Mouse (Mus musculus): ENCODE data around the gene Cyp4f18. TPM values are rescaled to one million over a fixed set of nuclear protein-coding genes. Genes with fewer than 3 reads are reported as not detected.
"Not testable (repeated sequence)": the region's sequence is repeated elsewhere in the genome, so short reads cannot be mapped to it uniquely, and the experiment has no call there.

Gene Cyp4f18
- polyA plus RNA-seq, 1 experiment from 2014 or later: 0.63 TPM

GRCm38 (mm10) chr8:71968636-71969035 lies 40.8 kb downstream of the Cyp4f18 start:
- no peaks in the 10 kb centered on the region for H3K4me1 ChIP-seq
- H3K9ac ChIP-seq (replicated peaks): no peak overlapping the region
- H3K27me3 ChIP-seq: no peaks in the 10 kb centered on the region
- H3K4me3 ChIP-seq: no peak overlapping the region
- 96% methylated on average over 6 of the region's 6 CpGs for WGBS
- H3K9me3 ChIP-seq: peaks cover 4% of the 10 kb centered on the region; the same call in 1 of the 2 replicates
- no peak overlapping the region for H3K27ac ChIP-seq (replicated peaks)
- H3K4me2 ChIP-seq (replicated peaks): no peak overlapping the region
- ATAC-seq (ENCODE audit: low FRiP score, low read depth): no peak
- H3K36me3 ChIP-seq: peaks cover 62% of the 10 kb centered on the region

GRCm38 (mm10) chr8:71968100-71968499 lies 41.3 kb downstream of the Cyp4f18 start:
- 92% methylated on average over 6 of the region's 6 CpGs for WGBS
- Histone ChIP-seq H3K4me2 (replicated peaks) (no peak overlapping the region), H3K9ac (replicated peaks) (no peak overlapping the region), H3K4me1 (no peaks in the 10 kb centered on the region), H3K27ac (replicated peaks) (no peak overlapping the region), H3K36me3 (peaks cover 62% of the 10 kb centered on the region), H3K27me3 (no peaks in the 10 kb centered on the region), H3K4me3 (no peak overlapping the region), H3K9me3 (peaks cover 4% of the 10 kb centered on the region; the same call in 1 of the 2 replicates)
- no peak for ATAC-seq (ENCODE audit: low FRiP score, low read depth)

GRCm38 (mm10) chr8:71967261-71967660 lies 42.2 kb downstream of the Cyp4f18 start:
- no peak for ATAC-seq (ENCODE audit: low FRiP score, low read depth)
- Histone ChIP-seq H3K9me3 (peaks cover 4% of the 10 kb centered on the region; the same call in 1 of the 2 replicates), H3K4me2 (replicated peaks) (no peak overlapping the region), H3K27ac (replicated peaks) (no peak overlapping the region), H3K4me1 (no peaks in the 10 kb centered on the region), H3K4me3 (no peak overlapping the region), H3K36me3 (peaks cover 62% of the 10 kb centered on the region), H3K9ac (replicated peaks) (no peak overlapping the region), H3K27me3 (no peaks in the 10 kb centered on the region)
- WGBS: 99% methylated on average over 5 of the region's 5 CpGs

- H3K27me3 ChIP-seq: no peaks in the 10 kb centered on the region
- H3K9me3 ChIP-seq: peaks cover 4% of the 10 kb centered on the region; the same call in 1 of the 2 replicates
- no peak overlapping the region for H3K4me3 ChIP-seq
- no peaks in the 10 kb centered on the region for H3K4me1 ChIP-seq
- H3K36me3 ChIP-seq: peaks cover 67% of the 10 kb centered on the region
- no peak for ATAC-seq (ENCODE audit: low FRiP score, low read depth)
- no peak overlapping the region for H3K4me2 ChIP-seq (replicated peaks)
- no peak overlapping the region for H3K27ac ChIP-seq (replicated peaks)
- H3K9ac ChIP-seq (replicated peaks): no peak overlapping the region
Measured at GRCm38 (mm10) chr8:71966411-71966810, 43.0 kb downstream of the Cyp4f18 start.

DNA sequence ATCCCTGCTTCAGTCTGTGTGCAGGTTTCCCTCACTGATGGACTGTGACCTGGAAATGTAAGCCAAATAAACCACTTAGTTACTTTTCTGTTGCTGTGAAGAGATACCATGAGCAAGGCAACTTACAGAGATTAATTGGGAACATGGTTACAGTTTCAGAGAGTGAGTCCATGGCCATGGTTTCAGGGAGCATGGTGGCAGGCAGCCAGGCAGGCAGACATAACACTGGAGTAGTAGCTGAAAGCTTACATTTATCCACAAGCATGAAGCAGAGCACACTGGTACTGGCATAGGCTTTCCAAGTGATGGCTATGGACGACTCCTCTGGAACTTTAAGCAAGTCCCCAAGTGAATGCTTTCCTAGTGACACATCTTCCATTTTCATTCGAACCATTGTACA lies 44.3 kb downstream of the Cyp4f18 start:
- Histone ChIP-seq H3K4me1 (no peaks in the 10 kb centered on the region), H3K4me3 (no peak overlapping the region), H3K4me2 (replicated peaks) (no peak overlapping the region), H3K27ac (replicated peaks) (no peak overlapping the region), H3K27me3 (no peaks in the 10 kb centered on the region), H3K9ac (replicated peaks) (no peak overlapping the region), H3K9me3 (peaks cover 4% of the 10 kb centered on the region; the same call in 1 of the 2 replicates), H3K36me3 (peaks cover 67% of the 10 kb centered on the region)
- ATAC-seq (ENCODE audit: low FRiP score, low read depth): no peak
- WGBS: 96% methylated on average over 2 of the region's 2 CpGs

- 91% methylated on average over 3 of the region's 3 CpGs for WGBS
- no peak overlapping the region for H3K27ac ChIP-seq (replicated peaks)
- H3K4me3 ChIP-seq: no peak overlapping the region
- no peak overlapping the region for H3K9ac ChIP-seq (replicated peaks)
- H3K27me3 ChIP-seq: no peaks in the 10 kb centered on the region
- H3K36me3 ChIP-seq: peaks cover 57% of the 10 kb centered on the region
- H3K4me2 ChIP-seq (replicated peaks): no peak overlapping the region
- peaks cover 4% of the 10 kb centered on the region; the same call in 1 of the 2 replicates for H3K9me3 ChIP-seq
- H3K4me1 ChIP-seq: no peaks in the 10 kb centered on the region
- ATAC-seq (ENCODE audit: low FRiP score, low read depth): no peak
Measured at GRCm38 (mm10) chr8:71964051-71964450, 45.4 kb downstream of the Cyp4f18 start.

DNA sequence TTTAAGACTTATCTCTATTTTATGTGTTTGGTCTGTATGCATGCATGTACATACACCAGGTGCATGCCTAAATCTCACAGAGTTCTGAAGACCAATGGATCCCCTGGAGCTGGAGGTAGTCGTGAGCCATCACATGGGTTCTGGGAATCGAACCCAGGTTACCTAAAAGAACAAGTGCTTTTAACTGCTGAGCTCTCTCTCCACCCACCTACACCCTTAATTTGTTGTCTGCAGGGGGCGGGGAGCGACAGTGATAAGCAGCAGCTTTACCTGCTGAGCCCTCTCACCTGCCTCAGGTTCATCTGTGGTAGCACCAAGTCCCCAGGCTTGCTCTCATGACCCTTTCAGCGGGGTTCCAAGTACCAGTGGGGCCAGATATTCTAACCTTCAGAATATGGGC lies 47.6 kb downstream of the Cyp4f18 start:
- Histone ChIP-seq H3K27me3 (no peaks in the 10 kb centered on the region), H3K9me3 (0 out of 2 replicates have a peak, but pooled peaks cover 4% of the 10 kb centered on the region), H3K4me1 (no peaks in the 10 kb centered on the region), H3K27ac (replicated peaks) (no peak overlapping the region), H3K9ac (replicated peaks) (no peak overlapping the region), H3K36me3 (peaks cover 34% of the 10 kb centered on the region), H3K4me3 (no peak overlapping the region), H3K4me2 (replicated peaks) (no peak overlapping the region)
- no peak for ATAC-seq (ENCODE audit: low FRiP score, low read depth)
- WGBS: 96% methylated on average over 5 of the region's 5 CpGs

DNA sequence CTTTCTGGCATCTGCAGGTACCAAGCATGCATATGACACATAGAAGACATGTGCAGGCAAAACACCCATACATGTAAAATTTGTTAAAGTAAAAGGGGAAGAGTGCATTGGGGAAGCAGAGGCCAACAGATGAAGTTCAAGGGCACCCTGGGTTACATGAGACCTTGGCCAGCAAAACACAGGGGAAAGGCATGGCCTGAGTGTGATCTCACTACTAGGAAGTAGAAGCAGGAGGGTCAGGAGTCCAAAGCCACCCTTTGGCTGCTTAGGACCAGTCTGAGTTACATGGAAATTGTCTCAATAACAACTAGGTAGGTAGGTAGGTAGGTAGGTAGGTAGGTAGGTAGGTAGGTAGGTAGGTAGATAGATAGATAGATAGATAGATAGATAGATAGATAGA lies 48.9 kb downstream of the Cyp4f18 start:
- H3K36me3 ChIP-seq: peaks cover 21% of the 10 kb centered on the region
- no peak overlapping the region for H3K4me3 ChIP-seq
- H3K9me3 ChIP-seq: peaks cover 5% of the 10 kb centered on the region; the same call in 1 of the 2 replicates
- no peak overlapping the region for H3K27ac ChIP-seq (replicated peaks)
- H3K9ac ChIP-seq (replicated peaks): no peak overlapping the region
- H3K27me3 ChIP-seq: no peaks in the 10 kb centered on the region
- no peak overlapping the region for H3K4me2 ChIP-seq (replicated peaks)
- ATAC-seq (ENCODE audit: low FRiP score, low read depth): no peak
- no peaks in the 10 kb centered on the region for H3K4me1 ChIP-seq

DNA sequence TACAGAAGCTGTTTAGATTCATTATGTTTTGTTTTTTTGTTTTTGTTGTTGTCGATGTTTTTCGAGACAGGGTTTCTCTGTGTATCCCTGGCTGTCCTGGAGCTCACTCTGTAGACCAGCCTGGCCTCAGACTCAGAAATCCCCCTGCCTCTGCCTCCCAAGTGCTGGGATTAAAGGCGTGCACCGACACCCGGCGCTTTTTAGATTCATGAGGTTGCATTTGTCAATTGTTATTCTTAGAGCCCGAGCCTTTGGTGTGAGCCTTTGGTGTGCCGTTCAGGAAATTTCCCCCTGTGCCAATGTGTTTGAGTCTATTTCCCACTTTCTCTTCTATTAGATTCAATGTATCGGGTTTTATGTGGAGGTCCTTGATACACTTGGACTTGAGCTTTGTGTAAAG lies 54.8 kb downstream of the Cyp4f18 start:
- no peak overlapping the region for H3K4me2 ChIP-seq (replicated peaks)
- H3K9me3 ChIP-seq: peaks cover 15% of the 10 kb centered on the region
- H3K4me3 ChIP-seq: no peak overlapping the region
- H3K27ac ChIP-seq (replicated peaks): no peak overlapping the region
- WGBS: 96% methylated on average over 9 of the region's 9 CpGs
- peaks cover 19% of the 10 kb centered on the region for H3K36me3 ChIP-seq
- peaks cover 17% of the 10 kb centered on the region for H3K4me1 ChIP-seq
- ATAC-seq (ENCODE audit: low FRiP score, low read depth): no peak
- no peak overlapping the region for H3K9ac ChIP-seq (replicated peaks)
- H3K27me3 ChIP-seq: no peaks in the 10 kb centered on the region

DNA sequence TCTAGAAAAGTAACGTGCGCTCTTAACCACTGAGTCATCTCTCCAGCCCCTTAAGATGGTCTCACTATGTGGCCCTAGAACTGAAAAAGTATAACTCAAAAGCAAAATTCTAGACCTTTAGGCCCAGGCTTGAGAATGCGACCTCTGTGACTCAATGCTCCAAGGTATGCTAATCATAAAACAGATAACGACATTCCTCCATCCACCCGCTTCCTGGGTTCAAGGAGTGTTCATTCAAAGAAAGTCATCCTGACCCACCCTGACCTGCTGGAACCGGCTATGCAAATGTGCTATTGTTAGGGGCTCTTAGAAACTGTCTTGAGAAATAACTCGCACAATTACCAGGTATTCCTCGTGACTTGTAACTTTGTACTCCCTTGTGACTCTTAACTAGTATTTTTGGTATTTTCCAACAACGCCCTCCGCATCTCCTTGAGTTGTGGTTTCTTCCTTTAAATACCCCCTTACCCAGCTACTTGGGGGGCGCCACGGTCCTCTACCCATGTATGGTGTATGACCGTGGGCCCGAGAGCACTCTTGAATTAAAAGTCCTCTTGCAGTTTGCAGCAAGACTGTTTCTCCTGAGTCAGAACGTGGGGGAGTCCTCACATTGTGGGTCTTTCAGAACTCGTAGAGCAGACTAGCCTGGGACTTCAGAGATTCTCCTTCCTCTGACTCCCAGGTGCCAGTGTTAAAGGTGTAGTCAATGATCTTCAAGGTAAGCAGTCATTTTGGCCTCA lies 56.3 kb downstream of the Cyp4f18 start:
- not testable (repeated sequence) for H3K9ac ChIP-seq (replicated peaks); H3K4me2 ChIP-seq (replicated peaks); H3K27ac ChIP-seq (replicated peaks); H3K27me3 ChIP-seq; H3K4me3 ChIP-seq; ATAC-seq (ENCODE audit: low FRiP score, low read depth)
- 96% methylated on average over 16 of the region's 16 CpGs for WGBS
- Histone ChIP-seq H3K36me3 (peaks cover 19% of the 10 kb centered on the region), H3K9me3 (peaks cover 15% of the 10 kb centered on the region), H3K4me1 (peaks cover 17% of the 10 kb centered on the region)

DNA sequence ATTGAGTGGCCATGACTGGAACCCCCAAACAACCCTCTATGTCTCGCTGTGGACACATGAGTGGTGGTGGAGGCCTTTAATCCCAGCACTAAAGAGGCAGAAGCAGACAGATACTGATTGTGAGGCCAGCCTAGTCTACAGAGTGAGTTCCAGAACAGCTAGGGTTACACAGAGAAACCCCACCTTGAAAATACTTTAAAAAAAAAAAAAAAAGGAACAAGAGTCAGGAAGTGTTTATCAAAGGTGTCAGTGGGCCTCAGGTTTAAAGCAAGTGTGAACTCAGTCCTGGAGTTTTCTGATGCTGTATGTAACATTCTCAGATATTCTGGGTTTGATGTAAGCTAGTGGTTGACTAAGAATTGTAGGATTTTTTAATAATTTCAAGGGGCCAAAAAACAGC lies 56.9 kb downstream of the Cyp4f18 start:
- H3K4me2 ChIP-seq (replicated peaks): peak overlapping the region; percentile 66; the same call in 1 of the 2 replicates
- H3K27ac ChIP-seq (replicated peaks): no peak overlapping the region
- no peaks in the 10 kb centered on the region for H3K27me3 ChIP-seq
- no peak for ATAC-seq (ENCODE audit: low FRiP score, low read depth)
- H3K36me3 ChIP-seq: peaks cover 19% of the 10 kb centered on the region
- H3K9me3 ChIP-seq: peaks cover 15% of the 10 kb centered on the region
- no peak overlapping the region for H3K9ac ChIP-seq (replicated peaks)
- 100% methylated on average over 1 of the region's 1 CpGs for WGBS
- H3K4me3 ChIP-seq: 0 out of 2 replicates have a peak overlapping the region, but pooled peaks have one; percentile 63
- H3K4me1 ChIP-seq: peaks cover 17% of the 10 kb centered on the region

- ATAC-seq (ENCODE audit: low FRiP score, low read depth): no peak
- Histone ChIP-seq H3K27ac (replicated peaks) (peak overlapping the region; percentile 25; the same call in 1 of the 2 replicates), H3K9me3 (peaks cover 15% of the 10 kb centered on the region), H3K4me3 (peak overlapping the region; percentile 63), H3K4me2 (replicated peaks) (peak overlapping the region; percentile 66), H3K36me3 (peaks cover 19% of the 10 kb centered on the region), H3K27me3 (no peaks in the 10 kb centered on the region), H3K9ac (replicated peaks) (peak overlapping the region; percentile 71), H3K4me1 (peaks cover 17% of the 10 kb centered on the region)
- WGBS: 41% methylated on average over 14 of the region's 14 CpGs
Measured at GRCm38 (mm10) chr8:71951436-71952161, 57.8 kb downstream of the Cyp4f18 start.

Data from midbrain, embryonic 12.5 days (tissue).